Mouse (Mus musculus) heart, embryonic 12.5 days (tissue): ENCODE data around the gene Hsd17b2. TPM values are rescaled to one million over a fixed set of nuclear protein-coding genes. Genes with fewer than 3 reads are reported as not detected.

Experiments
- ATAC-seq: fragments of 200-750 bp; cut with Nextera tagmentation; 2 replicates; pipeline ENCODE4 v1.8.0; 2017; ENCODE audit warnings: moderate TSS enrichment, moderate library complexity; ENCODE audit not compliant: insufficient number of reproducible peaks, low FRiP score
- H3K27ac ChIP-seq: fragments of 300-500 bp; sonication (generic); 2 replicates; pipeline ENCODE4 v1.5.1; 2016; ENCODE audit warnings: mild to moderate bottlenecking, moderate library complexity; ENCODE audit not compliant: poor library complexity, severe bottlenecking
- H3K27me3 ChIP-seq: fragments of 300-500 bp; sonication (generic); replicated peaks from 2 replicates; pipeline ENCODE4 v1.6.1; 2016; ENCODE audit warnings: mild to moderate bottlenecking, moderate library complexity
- H3K36me3 ChIP-seq: fragments of 300-500 bp; sonication (generic); 2 replicates; pipeline ENCODE4 v1.6.1; 2016; ENCODE audit warnings: mild to moderate bottlenecking, moderate library complexity
- H3K4me1 ChIP-seq: fragments of 300-500 bp; sonication (generic); replicated peaks from 2 replicates; pipeline ENCODE4 v1.6.1; 2016; ENCODE audit warnings: mild to moderate bottlenecking
- H3K4me2 ChIP-seq: fragments of 300-500 bp; sonication (generic); 2 replicates; pipeline ENCODE4 v1.6.1; 2016; ENCODE audit warnings: mild to moderate bottlenecking, moderate library complexity
- H3K4me3 ChIP-seq: fragments of 300-500 bp; sonication (generic); 2 replicates; pipeline ENCODE4 v1.5.1; 2016; ENCODE audit warnings: mild to moderate bottlenecking
- H3K9ac ChIP-seq: fragments of 300-500 bp; sonication (generic); 2 replicates; pipeline ENCODE4 v1.6.1; 2016; ENCODE audit warnings: mild to moderate bottlenecking, moderate library complexity
- H3K9me3 ChIP-seq: fragments of 300-500 bp; sonication (generic); replicated peaks from 2 replicates; pipeline ENCODE4 v1.6.1; 2016; ENCODE audit warnings: mild to moderate bottlenecking, moderate library complexity
- whole genome bisulfite sequencing: fragments of 180-500 bp; shearing (Covaris S2); methylation state at CpG from one replicate; pipeline ENCODE4 v1.1.7; 2016; 5-methylcytosine and 5-hydroxymethylcytosine counted together
- polyA plus RNA-seq: library from polyadenylated mRNA; unstranded; fragments of >200 nt; fragmentation: Nextera tagmentation; extraction: Ambion mirVana; gene quantifications from 2 replicates; pipeline ENCODE4 v1.2.1, GENCODE M21; 2016

The Hsd17b2 gene
- polyA plus RNA-seq, 1 experiment from 2014 or later: 0.57 TPM

GRCm38 (mm10) chr8:117678650-117679049 is 23.1 kb upstream of the Hsd17b2 start:
- no peak overlapping the region for H3K4me3 ChIP-seq
- no peak overlapping the region for H3K4me2 ChIP-seq
- ATAC-seq: no peak
- H3K9me3 ChIP-seq: no peaks in the 10 kb centered on the region
- H3K27me3 ChIP-seq: no peaks in the 10 kb centered on the region
- no peaks in the 10 kb centered on the region for H3K36me3 ChIP-seq
- H3K9ac ChIP-seq: no peak overlapping the region
- no peaks in the 10 kb centered on the region for H3K4me1 ChIP-seq
- WGBS: 85% methylated on average over 4 of the region's 4 CpGs
- no peak overlapping the region for H3K27ac ChIP-seq

- WGBS: 78% methylated on average over 10 of the region's 10 CpGs
- no peak overlapping the region for H3K9ac ChIP-seq
- H3K9me3 ChIP-seq: no peaks in the 10 kb centered on the region
- H3K4me2 ChIP-seq: no peak overlapping the region
- H3K36me3 ChIP-seq: no peaks in the 10 kb centered on the region
- ATAC-seq: no peak
- H3K4me1 ChIP-seq: no peaks in the 10 kb centered on the region
- H3K4me3 ChIP-seq: no peak overlapping the region
- H3K27me3 ChIP-seq: no peaks in the 10 kb centered on the region; the same call in 1 of the 2 replicates
- no peak overlapping the region for H3K27ac ChIP-seq
These were observed 17.7 kb upstream of the Hsd17b2 start for GRCm38 (mm10) chr8:117683925-117684472.

GRCm38 (mm10) chr8:117684504-117684903 is 17.2 kb upstream of the Hsd17b2 start:
- Histone ChIP-seq H3K36me3 (no peaks in the 10 kb centered on the region), H3K27ac (no peak overlapping the region), H3K4me2 (no peak overlapping the region), H3K9me3 (no peaks in the 10 kb centered on the region), H3K4me3 (no peak overlapping the region), H3K27me3 (no peaks in the 10 kb centered on the region; the same call in 1 of the 2 replicates), H3K4me1 (no peaks in the 10 kb centered on the region), H3K9ac (no peak overlapping the region)
- WGBS: 64% methylated on average over 11 of the region's 11 CpGs
- no peak for ATAC-seq

GRCm38 (mm10) chr8:117687890-117688289 is 13.8 kb upstream of the Hsd17b2 start:
- 68% methylated on average over 7 of the region's 7 CpGs for WGBS
- Histone ChIP-seq H3K36me3 (no peaks in the 10 kb centered on the region), H3K4me1 (no peaks in the 10 kb centered on the region), H3K9me3 (no peaks in the 10 kb centered on the region), H3K9ac (no peak overlapping the region), H3K27ac (no peak overlapping the region), H3K4me2 (no peak overlapping the region), H3K4me3 (no peak overlapping the region), H3K27me3 (no peaks in the 10 kb centered on the region; the same call in 1 of the 2 replicates)
- ATAC-seq: no peak

GRCm38 (mm10) chr8:117692131-117692530 is 9.6 kb upstream of the Hsd17b2 start:
- Histone ChIP-seq H3K9ac (no peak overlapping the region), H3K36me3 (no peaks in the 10 kb centered on the region), H3K9me3 (no peaks in the 10 kb centered on the region), H3K4me2 (no peak overlapping the region), H3K27me3 (no peaks in the 10 kb centered on the region; the same call in 1 of the 2 replicates), H3K4me1 (no peaks in the 10 kb centered on the region), H3K4me3 (no peak overlapping the region), H3K27ac (no peak overlapping the region)
- WGBS: 77% methylated on average over 4 of the region's 4 CpGs
- no peak for ATAC-seq

- no peaks in the 10 kb centered on the region for H3K27me3 ChIP-seq
- no peak overlapping the region for H3K4me2 ChIP-seq
- no peak for ATAC-seq
- H3K9me3 ChIP-seq: no peaks in the 10 kb centered on the region
- no peaks in the 10 kb centered on the region for H3K4me1 ChIP-seq
- 71% methylated on average over 1 of the region's 1 CpGs for WGBS
- no peaks in the 10 kb centered on the region for H3K36me3 ChIP-seq
- H3K27ac ChIP-seq: no peak overlapping the region
- no peak overlapping the region for H3K4me3 ChIP-seq
- no peak overlapping the region for H3K9ac ChIP-seq
These were observed 6.1 kb upstream of the Hsd17b2 start for GRCm38 (mm10) chr8:117695636-117696035.

GRCm38 (mm10) chr8:117697248-117697647 is 4.5 kb upstream of the Hsd17b2 start:
- WGBS: 36% methylated on average over 5 of the region's 5 CpGs
- H3K4me3 ChIP-seq: no peak overlapping the region
- no peak overlapping the region for H3K9ac ChIP-seq
- H3K27me3 ChIP-seq: no peaks in the 10 kb centered on the region
- no peak for ATAC-seq
- no peak overlapping the region for H3K4me2 ChIP-seq
- no peak overlapping the region for H3K27ac ChIP-seq
- no peaks in the 10 kb centered on the region for H3K36me3 ChIP-seq
- no peaks in the 10 kb centered on the region for H3K4me1 ChIP-seq
- H3K9me3 ChIP-seq: no peaks in the 10 kb centered on the region

- no peak overlapping the region for H3K9ac ChIP-seq
- WGBS: 75% methylated on average over 8 of the region's 8 CpGs
- H3K27me3 ChIP-seq: no peaks in the 10 kb centered on the region
- H3K4me2 ChIP-seq: no peak overlapping the region
- no peaks in the 10 kb centered on the region for H3K4me1 ChIP-seq
- H3K4me3 ChIP-seq: no peak overlapping the region
- no peaks in the 10 kb centered on the region for H3K9me3 ChIP-seq
- no peaks in the 10 kb centered on the region for H3K36me3 ChIP-seq
- ATAC-seq: no peak
- H3K27ac ChIP-seq: no peak overlapping the region
These were observed 1.0 kb upstream of the Hsd17b2 start for GRCm38 (mm10) chr8:117700699-117701098.

- Histone ChIP-seq H3K4me1 (no peaks in the 10 kb centered on the region), H3K27ac (no peak overlapping the region), H3K27me3 (no peaks in the 10 kb centered on the region), H3K36me3 (no peaks in the 10 kb centered on the region), H3K9ac (no peak overlapping the region), H3K4me2 (no peak overlapping the region), H3K4me3 (no peak overlapping the region), H3K9me3 (no peaks in the 10 kb centered on the region)
- ATAC-seq: no peak
- WGBS: 80% methylated on average over 8 of the region's 8 CpGs
These were observed 458 bp upstream of the Hsd17b2 start for GRCm38 (mm10) chr8:117701246-117701645.

- Histone ChIP-seq H3K4me3 (no peak overlapping the region), H3K27me3 (no peaks in the 10 kb centered on the region), H3K27ac (no peak overlapping the region), H3K36me3 (no peaks in the 10 kb centered on the region), H3K9me3 (no peaks in the 10 kb centered on the region), H3K4me2 (no peak overlapping the region), H3K9ac (no peak overlapping the region), H3K4me1 (no peaks in the 10 kb centered on the region)
- 74% methylated on average over 10 of the region's 10 CpGs for WGBS
- no peak for ATAC-seq
These were observed 997 bp downstream of the Hsd17b2 start for GRCm38 (mm10) chr8:117702701-117703100.

- no peaks in the 10 kb centered on the region for H3K36me3 ChIP-seq
- no peak overlapping the region for H3K4me2 ChIP-seq
- no peaks in the 10 kb centered on the region for H3K4me1 ChIP-seq
- ATAC-seq: no peak
- H3K9ac ChIP-seq: no peak overlapping the region
- no peak overlapping the region for H3K27ac ChIP-seq
- 72% methylated on average over 4 of the region's 4 CpGs for WGBS
- H3K27me3 ChIP-seq: no peaks in the 10 kb centered on the region
- no peak overlapping the region for H3K4me3 ChIP-seq
- no peaks in the 10 kb centered on the region for H3K9me3 ChIP-seq
These were observed 4.4 kb downstream of the Hsd17b2 start for GRCm38 (mm10) chr8:117706141-117706540.

GRCm38 (mm10) chr8:117712226-117712625 is 10.5 kb downstream of the Hsd17b2 start:
- Histone ChIP-seq H3K4me2 (no peak overlapping the region), H3K9me3 (0 out of 2 replicates have a peak, but pooled peaks cover 2% of the 10 kb centered on the region), H3K27me3 (no peaks in the 10 kb centered on the region), H3K36me3 (no peaks in the 10 kb centered on the region), H3K27ac (no peak overlapping the region), H3K4me1 (no peaks in the 10 kb centered on the region), H3K4me3 (no peak overlapping the region), H3K9ac (no peak overlapping the region)
- 55% methylated on average over 5 of the region's 5 CpGs for WGBS
- no peak for ATAC-seq
